Mouse (Mus musculus) heart, adult 2 months (tissue): ENCODE results near the gene Serpina6.

Experiments used
- CTCF ChIP-seq: fragments of 200-600 bp; IDR thresholded peaks from 2 replicates; pipeline ENCODE4 v1.8.1; 2022; ENCODE audit warnings: antibody characterized with exemption, mild to moderate bottlenecking, moderate library complexity
- POLR2A ChIP-seq: fragments of 200-500 bp; IDR thresholded peaks from 2 replicates; pipeline ENCODE4 v1.6.1; 2011; ENCODE audit warnings: mild to moderate bottlenecking, low read depth, low read length, control low read depth; ENCODE audit not compliant: insufficient read depth

DNA sequence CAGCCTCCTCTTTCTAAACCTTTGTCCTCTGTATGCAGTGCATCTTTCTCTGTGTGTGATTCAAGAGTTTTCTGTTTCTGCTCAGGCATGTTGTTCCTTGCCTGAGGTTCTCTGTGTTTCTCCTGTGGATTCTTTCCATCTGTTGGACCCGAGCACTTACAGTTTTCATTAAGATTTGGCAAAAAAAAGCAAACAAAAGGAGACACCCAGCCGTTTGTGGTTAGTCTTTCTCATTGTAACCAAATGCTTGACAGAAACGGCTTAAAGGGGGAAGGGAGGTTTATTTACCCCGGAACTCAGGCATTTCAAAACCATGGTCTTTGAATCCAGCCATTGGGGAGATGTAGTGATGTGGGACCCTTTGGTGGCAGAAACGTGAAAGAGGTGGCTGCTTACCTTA, 12.4 kb downstream of the Serpina6 start:
- TF ChIP-seq POLR2A (no peak), CTCF (no peak)
